Mouse (Mus musculus) olfactory bulb, adult 2 months (tissue): ENCODE data around the gene Dpp6.

Experiments
- CTCF ChIP-seq: fragments of 200-500 bp; IDR thresholded peaks from 2 replicates; pipeline ENCODE4 v1.5.1; 2012; ENCODE audit warnings: low read depth, mild to moderate bottlenecking, low read length, moderate library complexity; ENCODE audit not compliant: insufficient read depth
- POLR2A ChIP-seq: fragments of 200-500 bp; IDR thresholded peaks from 2 replicates; pipeline ENCODE4 v1.6.1; 2012; ENCODE audit warnings: mild to moderate bottlenecking, low read depth, low read length, moderate library complexity; ENCODE audit not compliant: insufficient read depth

GRCm38 (mm10) chr5:27184963-27185362, 368.0 kb downstream of the Dpp6 start:
- no peak for TF ChIP-seq POLR2A
- no peak for TF ChIP-seq CTCF
